In genomic region chr13:102014958-102015357, GRCm38 (mm10) we compare ENCODE assay signal across 11 mouse cellular contexts.
DNase-seq lines count a peak whose midpoint lies in the region.
"Had no signal": no experiment of that assay in that cellular context is flagged by ENCODE, and none has a peak within 500 bp of the region (broad histone marks: within the 10 kb centered on the region; RNA-seq: fewer than 3 reads in every experiment).

No protein-coding gene starts in this region.

- intact Hi-C loops in heart, postnatal 25 days (cut with DNase I) = no loop called here
- intact Hi-C loops in heart, postnatal 36 days (cut with DNase I) = no loop called here

- peak; percentile 6 to 7 for DNase-seq in cerebellum, postnatal 36 days
- no peak for DNase-seq in cerebellum, adult 8-10 months
- peak; percentile 39 to 61 for DNase-seq in heart, adult 9 months (ENCODE audit: low spot score in 2 of 2)
- DNase-seq in heart, postnatal 25 days (ENCODE audit: low spot score) = no peak
- peak; percentile 66 for DNase-seq in adipocyte (ENCODE audit: low spot score)
- peak; percentile 34 to 45 for DNase-seq in heart, postnatal 36 days
- DNase-seq in spleen, postnatal 4 days (ENCODE audit: low spot score in 2 of 2) = no peak
- DNase-seq: kidney, postnatal 4 days; layer of hippocampus, adult 9-11 months; retina, postnatal 1 day; right cerebral cortex, postnatal 4 days had no signal

Comparison
In these comparisons a context has a peak if more than half of its experiments do, and no peak if none do; other contexts are left out.
1. DNase-seq: peak in cerebellum, postnatal 36 days (2 of 2), heart, adult 9 months (2 of 2), adipocyte (single experiment) and heart, postnatal 36 days (2 of 2); none in cerebellum, adult 8-10 months (single experiment), heart, postnatal 25 days (single experiment) and spleen, postnatal 4 days (0 of 2).